Mouse (Mus musculus) stomach, embryonic 15.5 days (tissue): ENCODE data around the gene Rflnb. TPM values are rescaled to one million over a fixed set of nuclear protein-coding genes. Genes with fewer than 3 reads are reported as not detected.

Experiments used
- ATAC-seq: fragments of 200-750 bp; cut with Nextera tagmentation; 2 replicates; pipeline ENCODE4 v1.8.0; 2017; ENCODE audit warnings: low read depth, moderate number of reproducible peaks, moderate TSS enrichment; ENCODE audit not compliant: insufficient read depth, low FRiP score
- H3K27ac ChIP-seq: fragments of 300-500 bp; sonication (generic); 2 replicates; pipeline ENCODE4 v1.5.1; 2015; ENCODE audit warnings: mild to moderate bottlenecking, inconsistent platforms
- H3K27me3 ChIP-seq: fragments of 300-500 bp; sonication (generic); replicated peaks from 2 replicates; pipeline ENCODE4 v1.6.1; 2015; ENCODE audit warnings: inconsistent platforms
- H3K36me3 ChIP-seq: fragments of 300-500 bp; sonication (generic); 2 replicates; pipeline ENCODE4 v1.6.1; 2015; ENCODE audit warnings: inconsistent platforms
- H3K4me1 ChIP-seq: fragments of 300-500 bp; sonication (generic); 2 replicates; pipeline ENCODE4 v1.6.1; 2015; ENCODE audit warnings: inconsistent platforms
- H3K4me2 ChIP-seq: fragments of 300-500 bp; sonication (generic); 2 replicates; pipeline ENCODE4 v1.6.1; 2015; ENCODE audit warnings: mild to moderate bottlenecking, inconsistent platforms
- H3K4me3 ChIP-seq: fragments of 300-500 bp; sonication (generic); replicated peaks from 2 replicates; pipeline ENCODE4 v1.5.1; 2015; ENCODE audit warnings: inconsistent platforms
- H3K9ac ChIP-seq: fragments of 300-500 bp; sonication (generic); 2 replicates; pipeline ENCODE4 v1.6.1; 2015; ENCODE audit warnings: inconsistent platforms
- H3K9me3 ChIP-seq: fragments of 300-500 bp; sonication (generic); 2 replicates; pipeline ENCODE4 v1.6.1; 2016; ENCODE audit warnings: inconsistent platforms
- WGBS: fragments of 180-500 bp; shearing (Covaris S2); methylation state at CpG from one replicate; pipeline ENCODE4 v1.1.7; 2015; 5-methylcytosine and 5-hydroxymethylcytosine counted together
- polyA plus RNA-seq: library from polyadenylated mRNA; unstranded; fragments of >200 nt; fragmentation: Nextera tagmentation; extraction: Ambion mirVana; gene quantifications from 2 replicates; pipeline ENCODE4 v1.2.1, GENCODE M21; 2015

Gene Rflnb
- polyA plus RNA-seq, 1 experiment from 2014 or later = 53.8 TPM

DNA sequence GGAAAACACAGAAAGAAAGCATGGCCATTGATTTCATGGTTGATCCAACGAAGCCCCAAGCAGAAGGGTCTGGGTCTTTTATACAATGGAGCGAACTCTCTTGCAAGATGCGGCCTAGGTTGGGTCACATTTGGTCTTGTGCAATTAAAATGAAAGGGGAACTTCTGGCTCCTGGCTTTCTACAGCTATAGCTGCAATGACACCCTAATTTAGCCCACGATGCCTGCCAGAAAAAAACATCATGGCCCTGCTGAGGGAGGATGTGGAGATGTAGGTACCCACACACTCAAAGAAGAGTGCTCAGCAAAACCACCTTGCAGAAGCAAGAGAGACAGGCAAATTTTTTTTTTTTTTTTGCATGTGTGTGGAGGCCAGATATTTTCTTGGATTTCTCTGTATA lies 6.3 kb upstream of the Rflnb start:
- no peak for ATAC-seq
- Histone ChIP-seq H3K27me3 (no peaks in the 10 kb centered on the region), H3K4me3 (no peak overlapping the region), H3K27ac (no peak overlapping the region), H3K4me2 (no peak overlapping the region), H3K9ac (no peak overlapping the region), H3K4me1 (no peaks in the 10 kb centered on the region), H3K36me3 (no peaks in the 10 kb centered on the region), H3K9me3 (no peaks in the 10 kb centered on the region)
- 78% methylated on average over 4 of the region's 4 CpGs for WGBS

DNA sequence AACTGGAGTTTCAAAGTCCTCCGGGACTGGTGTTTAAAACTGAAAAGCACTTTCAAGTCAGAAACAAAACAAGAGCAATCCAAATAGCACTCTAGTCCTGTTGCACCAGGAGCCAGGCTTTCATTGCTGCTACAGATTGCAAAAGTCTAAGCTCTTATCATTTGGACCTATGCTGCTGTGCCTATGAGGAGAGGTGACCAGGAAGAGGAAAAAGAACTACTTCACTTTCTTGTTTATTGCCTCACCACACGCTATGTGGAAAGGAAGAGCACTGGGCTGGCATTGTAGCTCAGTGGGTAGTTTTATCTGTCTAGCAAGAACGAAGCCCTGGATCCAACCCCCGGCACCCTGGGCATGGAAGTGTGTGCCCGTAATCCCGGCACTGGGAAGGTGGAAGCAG lies 5.8 kb upstream of the Rflnb start:
- no peaks in the 10 kb centered on the region for H3K9me3 ChIP-seq
- H3K4me2 ChIP-seq = no peak overlapping the region
- no peak overlapping the region for H3K9ac ChIP-seq
- WGBS = 75% methylated on average over 6 of the region's 6 CpGs
- H3K36me3 ChIP-seq = no peaks in the 10 kb centered on the region
- H3K27me3 ChIP-seq = no peaks in the 10 kb centered on the region
- no peaks in the 10 kb centered on the region for H3K4me1 ChIP-seq
- no peak overlapping the region for H3K27ac ChIP-seq
- no peak for ATAC-seq
- no peak overlapping the region for H3K4me3 ChIP-seq

DNA sequence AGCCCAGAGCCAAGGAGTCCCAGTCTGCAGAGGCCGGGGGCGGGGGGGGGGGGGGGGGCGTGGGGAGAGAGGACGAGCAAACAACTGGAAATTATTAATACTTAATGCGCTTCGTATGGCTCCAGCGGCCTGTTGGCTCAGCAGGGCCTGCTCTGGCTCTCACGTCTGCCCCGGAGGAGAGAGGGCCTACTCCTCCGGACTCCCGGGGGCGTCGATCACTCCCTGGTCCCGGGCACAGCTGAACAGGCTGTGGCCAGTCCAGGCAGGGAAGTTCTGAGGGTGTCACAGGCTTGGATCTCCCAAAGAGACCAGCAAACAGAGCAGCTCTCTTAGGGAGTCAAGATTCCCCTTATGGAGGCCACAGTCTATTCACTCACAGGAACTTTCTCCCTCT lies 487 bp upstream of the Rflnb start:
- H3K4me3 ChIP-seq = peak overlapping the region; percentile 82
- H3K27ac ChIP-seq = peak overlapping the region; percentile 84
- 4% methylated on average over 11 of the region's 14 CpGs for WGBS
- no peaks in the 10 kb centered on the region for H3K27me3 ChIP-seq
- H3K4me2 ChIP-seq = peak overlapping the region; percentile 79
- ATAC-seq = 0 out of 2 replicates have a peak, but pooled peaks have one; percentile 18
- no peaks in the 10 kb centered on the region for H3K36me3 ChIP-seq
- H3K9ac ChIP-seq = peak overlapping the region; percentile 24; the same call in 1 of the 2 replicates
- H3K9me3 ChIP-seq = no peaks in the 10 kb centered on the region
- peaks cover 10% of the 10 kb centered on the region; the same call in 1 of the 2 replicates for H3K4me1 ChIP-seq

DNA sequence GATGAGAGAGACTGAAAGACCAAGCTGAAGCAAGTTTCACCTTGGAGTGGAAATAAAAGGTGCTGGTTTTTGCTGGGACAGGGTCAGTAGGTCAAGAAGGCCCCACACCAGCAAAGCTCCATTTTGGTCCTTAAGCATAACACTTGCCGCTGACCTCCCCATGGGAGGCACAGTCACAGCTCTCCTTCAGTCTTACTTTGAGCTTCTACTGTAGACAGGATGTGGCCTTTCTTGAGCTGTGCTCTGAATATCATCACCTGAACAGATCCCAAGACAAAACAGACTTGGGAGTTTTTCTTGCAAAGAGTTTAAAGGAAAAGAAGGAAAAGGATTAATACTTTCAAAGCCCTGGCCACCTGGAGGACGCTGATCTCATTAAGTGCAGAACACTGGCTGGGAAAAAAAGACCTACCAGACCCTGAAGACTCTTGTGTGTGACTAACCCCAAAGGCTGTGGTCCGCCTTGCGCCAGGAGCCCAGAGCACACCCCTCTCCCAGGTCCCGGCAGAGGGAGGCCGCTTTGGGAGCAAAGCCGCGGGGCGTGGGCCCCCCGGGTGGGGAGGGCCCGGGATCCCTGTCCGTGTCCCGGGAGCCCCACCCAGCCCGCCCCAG lies 949 bp downstream of the Rflnb start:
- Histone ChIP-seq H3K9me3 (no peaks in the 10 kb centered on the region), H3K4me1 (peaks cover 10% of the 10 kb centered on the region; the same call in 1 of the 2 replicates), H3K4me3 (peak overlapping the region; percentile 82), H3K36me3 (0 out of 2 replicates have a peak, but pooled peaks cover 4% of the 10 kb centered on the region), H3K9ac (peak overlapping the region; percentile 70; the same call in 1 of the 2 replicates), H3K27me3 (no peaks in the 10 kb centered on the region), H3K4me2 (peak overlapping the region; percentile 79), H3K27ac (peak overlapping the region; percentile 41; the same call in 1 of the 2 replicates)
- ATAC-seq = peak; percentile 28; the same call in 1 of the 2 replicates
- WGBS = 5% methylated on average over 14 of the region's 14 CpGs

DNA sequence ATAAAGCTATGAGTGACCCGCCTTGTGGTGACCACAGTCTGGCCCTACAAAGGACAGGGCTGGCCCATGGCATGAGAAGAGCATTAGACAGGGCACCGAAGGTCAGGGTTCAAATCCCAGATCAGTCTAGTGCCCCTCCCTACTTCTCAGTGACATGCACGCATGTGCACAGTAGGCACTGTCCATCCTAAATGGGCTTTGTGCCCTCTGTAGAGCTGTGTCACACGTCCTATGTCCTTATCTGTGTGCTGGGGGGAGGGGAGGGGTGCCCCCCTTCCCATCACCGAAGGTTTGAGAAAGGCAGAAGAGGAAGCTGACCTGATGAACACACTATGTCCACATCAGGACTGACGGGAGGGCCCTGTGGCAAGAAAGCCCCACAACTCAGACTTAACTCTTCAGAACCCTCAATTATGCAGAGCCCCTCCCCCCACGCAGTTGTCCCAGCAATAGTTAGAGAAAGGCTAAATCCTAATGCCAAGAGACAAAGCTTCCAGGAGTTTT lies 2.5 kb downstream of the Rflnb start:
- Histone ChIP-seq H3K4me2 (peak overlapping the region; percentile 79), H3K27ac (no peak overlapping the region), H3K9ac (no peak overlapping the region), H3K4me1 (peaks cover 10% of the 10 kb centered on the region; the same call in 1 of the 2 replicates), H3K4me3 (no peak overlapping the region), H3K27me3 (no peaks in the 10 kb centered on the region), H3K9me3 (no peaks in the 10 kb centered on the region), H3K36me3 (0 out of 2 replicates have a peak, but pooled peaks cover 4% of the 10 kb centered on the region)
- WGBS = 66% methylated on average over 7 of the region's 7 CpGs
- ATAC-seq = no peak

DNA sequence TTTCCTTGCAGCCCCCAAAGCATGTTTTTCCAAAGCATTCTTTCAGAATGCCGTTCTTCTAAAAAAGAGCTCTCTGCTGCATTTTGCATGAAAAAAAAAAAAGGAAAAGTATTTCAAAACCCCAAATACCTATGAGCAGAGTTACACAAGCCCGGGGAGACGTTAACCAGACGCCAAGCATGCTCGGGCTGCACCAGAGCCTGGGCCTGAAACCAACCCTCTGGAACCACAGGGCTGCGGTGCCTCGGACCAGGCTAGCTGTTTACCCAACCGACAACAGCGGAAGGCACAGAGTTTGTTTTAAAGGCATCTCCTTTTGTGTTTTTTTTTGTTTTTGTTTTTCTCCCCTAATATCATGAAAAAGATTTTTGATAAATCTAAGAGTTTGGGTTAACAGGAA lies 6.7 kb downstream of the Rflnb start:
- H3K27ac ChIP-seq = no peak overlapping the region
- H3K36me3 ChIP-seq = 0 out of 2 replicates have a peak, but pooled peaks cover 4% of the 10 kb centered on the region
- no peak overlapping the region for H3K4me3 ChIP-seq
- ATAC-seq = no peak
- no peak overlapping the region for H3K9ac ChIP-seq
- H3K4me1 ChIP-seq = peaks cover 7% of the 10 kb centered on the region; the same call in 1 of the 2 replicates
- H3K4me2 ChIP-seq = no peak overlapping the region
- WGBS = 52% methylated on average over 9 of the region's 9 CpGs
- H3K9me3 ChIP-seq = no peaks in the 10 kb centered on the region
- H3K27me3 ChIP-seq = no peaks in the 10 kb centered on the region

DNA sequence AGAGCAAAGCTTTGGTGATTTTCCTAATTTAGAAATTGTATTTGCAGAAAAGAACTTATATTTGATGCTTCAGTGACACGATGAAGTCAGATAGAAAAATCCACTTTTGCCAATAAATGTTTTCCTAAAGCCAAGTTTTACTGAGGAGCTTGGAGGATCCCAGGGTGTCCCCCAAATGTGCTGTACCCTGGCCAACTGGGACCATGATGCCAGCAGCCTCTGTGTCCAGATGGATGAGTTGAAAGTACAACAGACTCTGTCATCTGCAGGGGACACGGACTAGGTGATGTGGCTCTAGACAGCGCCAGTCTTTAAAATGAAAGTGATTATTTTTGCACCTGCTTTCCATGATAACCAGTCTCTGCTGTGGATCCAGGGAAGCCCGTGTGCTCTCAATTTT lies 7.7 kb downstream of the Rflnb start:
- Histone ChIP-seq H3K36me3 (0 out of 2 replicates have a peak, but pooled peaks cover 4% of the 10 kb centered on the region), H3K9ac (no peak overlapping the region), H3K4me2 (no peak overlapping the region), H3K4me3 (no peak overlapping the region), H3K9me3 (no peaks in the 10 kb centered on the region), H3K27ac (no peak overlapping the region), H3K4me1 (peaks cover 4% of the 10 kb centered on the region), H3K27me3 (no peaks in the 10 kb centered on the region)
- whole genome bisulfite sequencing = 83% methylated on average over 4 of the region's 4 CpGs
- ATAC-seq = no peak

DNA sequence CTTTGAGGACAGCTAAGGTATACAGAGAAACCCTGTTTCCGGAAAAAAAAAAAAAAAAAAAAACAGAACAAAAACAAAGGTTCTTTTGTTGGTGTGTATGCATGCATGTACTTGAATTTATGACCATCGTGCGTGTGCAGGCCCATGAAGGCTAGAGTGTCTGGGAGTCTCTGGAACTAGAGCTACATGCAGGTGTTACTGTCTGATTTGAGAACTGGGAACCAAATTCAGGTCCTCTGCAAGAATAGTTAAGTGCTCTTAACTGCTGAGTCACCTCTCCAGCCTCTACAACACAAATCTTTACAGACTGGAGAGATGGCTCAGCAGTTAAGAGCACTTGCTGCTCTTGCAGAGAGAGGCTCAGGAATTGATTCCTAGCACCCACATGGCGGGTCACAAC lies 11.8 kb downstream of the Rflnb start:
- Histone ChIP-seq H3K9me3 (no peaks in the 10 kb centered on the region), H3K27me3 (no peaks in the 10 kb centered on the region), H3K4me1 (peaks cover 8% of the 10 kb centered on the region), H3K9ac (no peak overlapping the region), H3K4me3 (no peak overlapping the region), H3K36me3 (no peaks in the 10 kb centered on the region), H3K4me2 (no peak overlapping the region), H3K27ac (no peak overlapping the region)
- WGBS = 72% methylated on average over 4 of the region's 4 CpGs
- ATAC-seq = no peak

DNA sequence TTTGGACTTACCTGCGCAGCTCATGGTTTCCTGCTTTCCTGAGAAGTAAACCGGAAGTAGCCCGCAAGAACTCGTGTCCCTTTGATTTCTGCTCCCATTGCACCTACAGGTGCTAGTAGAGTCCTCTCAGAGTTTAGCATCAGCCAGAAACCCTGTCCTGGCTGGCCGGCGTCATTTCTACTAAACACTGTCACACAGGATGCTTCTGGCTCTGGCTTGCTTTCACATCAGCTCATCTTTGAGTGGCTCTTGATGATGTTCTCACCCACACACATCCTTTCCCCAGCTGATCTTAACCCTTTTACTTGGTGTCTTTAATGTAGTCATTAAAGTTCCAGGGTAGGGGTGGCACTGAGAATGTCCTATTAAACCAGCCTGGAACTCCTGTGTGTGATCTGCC lies 12.3 kb downstream of the Rflnb start:
- no peaks in the 10 kb centered on the region for H3K27me3 ChIP-seq
- no peak overlapping the region for H3K4me3 ChIP-seq
- peaks cover 8% of the 10 kb centered on the region for H3K4me1 ChIP-seq
- no peaks in the 10 kb centered on the region for H3K9me3 ChIP-seq
- no peak overlapping the region for H3K9ac ChIP-seq
- 86% methylated on average over 6 of the region's 6 CpGs for WGBS
- ATAC-seq = no peak
- no peak overlapping the region for H3K4me2 ChIP-seq
- no peak overlapping the region for H3K27ac ChIP-seq
- no peaks in the 10 kb centered on the region for H3K36me3 ChIP-seq

DNA sequence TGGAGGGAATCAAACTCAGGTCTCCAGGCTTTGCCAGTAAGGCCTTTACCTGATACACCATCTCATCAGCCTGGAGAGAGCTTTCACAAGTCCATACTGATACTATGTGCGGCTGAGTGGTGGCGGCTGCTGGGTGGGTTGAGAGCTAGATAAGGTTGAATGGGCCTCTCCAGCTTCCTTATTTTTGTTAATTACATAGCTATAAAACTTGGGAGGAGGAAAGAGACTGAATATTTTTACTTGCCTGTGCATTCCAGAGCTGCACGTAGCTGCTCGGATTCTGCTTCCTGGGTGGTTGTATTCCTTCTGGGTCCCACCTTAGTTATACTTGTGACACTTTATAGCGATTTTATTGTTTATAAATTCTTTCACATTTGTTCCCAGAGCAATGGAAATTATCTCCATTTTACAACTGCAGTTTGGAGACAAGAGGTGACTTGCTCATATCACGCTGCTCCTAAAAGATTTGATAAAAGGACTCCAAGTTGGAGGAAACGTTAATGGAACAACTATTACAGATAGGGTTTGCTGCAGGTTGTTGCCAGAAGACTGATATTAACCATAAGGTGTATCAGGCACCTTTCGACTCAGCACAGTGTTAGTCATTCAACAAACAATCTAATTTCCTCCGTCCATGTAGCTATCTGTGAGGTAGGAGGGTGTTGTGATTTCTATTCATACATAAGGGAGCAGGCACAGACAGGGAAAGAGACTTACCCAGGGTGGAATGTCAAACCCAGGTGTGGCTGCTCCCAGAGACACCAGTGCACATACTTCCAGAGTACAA lies 16.6 kb downstream of the Rflnb start:
- Histone ChIP-seq H3K9ac (no peak overlapping the region), H3K27me3 (no peaks in the 10 kb centered on the region), H3K4me3 (no peak overlapping the region), H3K36me3 (no peaks in the 10 kb centered on the region), H3K4me1 (peaks cover 8% of the 10 kb centered on the region), H3K9me3 (no peaks in the 10 kb centered on the region), H3K27ac (peak overlapping the region; percentile 61), H3K4me2 (no peak overlapping the region)
- WGBS = 65% methylated on average over 9 of the region's 9 CpGs
- ATAC-seq = peak; percentile 86

DNA sequence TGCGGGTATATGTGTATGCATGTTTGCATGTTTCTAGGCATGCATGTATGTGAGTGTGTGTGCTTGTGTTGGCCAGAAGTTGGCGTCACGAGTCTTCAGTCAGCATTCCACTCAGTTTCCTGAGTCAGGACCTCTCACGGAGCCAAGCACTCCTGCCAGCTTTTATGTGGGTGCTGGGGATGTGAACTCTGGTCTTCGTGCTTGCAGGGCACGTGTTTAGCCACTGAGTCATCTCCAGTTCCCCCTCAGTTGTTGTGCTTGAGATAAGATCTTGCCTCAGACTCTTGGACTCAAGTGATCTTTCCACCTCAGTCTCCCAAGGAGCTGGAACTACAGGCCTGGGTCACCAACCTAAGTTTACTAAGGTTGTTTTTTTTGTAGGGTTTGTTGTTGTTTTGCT lies 18.5 kb downstream of the Rflnb start:
- Histone ChIP-seq H3K36me3 (no peaks in the 10 kb centered on the region), H3K4me3 (no peak overlapping the region), H3K4me1 (peaks cover 4% of the 10 kb centered on the region; the same call in 1 of the 2 replicates), H3K27me3 (no peaks in the 10 kb centered on the region), H3K4me2 (no peak overlapping the region), H3K27ac (no peak overlapping the region), H3K9ac (no peak overlapping the region), H3K9me3 (no peaks in the 10 kb centered on the region)
- no peak for ATAC-seq
- 80% methylated on average over 6 of the region's 6 CpGs for WGBS

DNA sequence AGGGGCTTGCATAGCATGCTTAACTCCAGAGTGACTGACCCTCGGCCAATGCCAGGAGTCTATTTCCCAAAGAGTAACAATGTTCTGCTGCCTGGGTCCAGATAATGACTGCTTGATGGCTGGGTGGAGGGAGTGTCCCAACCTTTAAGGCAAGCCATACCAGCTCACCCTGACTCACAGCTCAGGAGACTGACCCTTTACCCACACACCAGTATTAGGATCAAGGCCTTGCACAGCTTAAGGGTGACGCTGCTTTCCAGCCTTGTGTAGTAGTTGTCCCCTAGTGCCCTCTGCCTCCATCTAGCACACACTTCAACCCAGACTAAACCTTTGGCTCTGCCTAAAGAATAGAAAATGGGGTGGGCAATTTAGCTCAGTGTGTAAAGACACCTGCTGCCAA lies 19.4 kb downstream of the Rflnb start:
- Histone ChIP-seq H3K27me3 (no peaks in the 10 kb centered on the region), H3K4me1 (peaks cover 4% of the 10 kb centered on the region; the same call in 1 of the 2 replicates), H3K36me3 (no peaks in the 10 kb centered on the region), H3K9ac (no peak overlapping the region), H3K9me3 (no peaks in the 10 kb centered on the region), H3K4me3 (no peak overlapping the region), H3K27ac (no peak overlapping the region), H3K4me2 (no peak overlapping the region)
- ATAC-seq = no peak
- 79% methylated on average over 2 of the region's 2 CpGs for WGBS
